Mouse (Mus musculus) adrenal gland, postnatal 10 days (tissue): ENCODE measurements around the gene Hadhb. TPM values are rescaled to one million over a fixed set of nuclear protein-coding genes. Genes with fewer than 3 reads are reported as not detected.

Source experiments
- DNase-seq: peaks from one replicate; pipeline ENCODE4 v3.0.0; 2021; ENCODE audit warnings: mixed read lengths
- total RNA-seq, 2 experiments: library from RNA; stranded (reverse); gene quantifications; 2 replicates each; pipeline ENCODE4 v1.2.3; 2021

The Hadhb gene
- total RNA-seq, 2 experiments from 2014 or later = 1,471 to 1,600 TPM

- no peak for DNase-seq
These were observed 27.0 kb upstream of the Hadhb start for GRCm38 (mm10) chr5:30127921-30128597.

- no peak for DNase-seq
These were observed 26.4 kb upstream of the Hadhb start for GRCm38 (mm10) chr5:30128680-30129079.

GRCm38 (mm10) chr5:30131246-30131645, 23.8 kb upstream of the Hadhb start:
- no peak for DNase-seq

GRCm38 (mm10) chr5:30132173-30132572, 22.9 kb upstream of the Hadhb start:
- no peak for DNase-seq

- peak; percentile 62 for DNase-seq
These were observed 19.3 kb upstream of the Hadhb start for GRCm38 (mm10) chr5:30135711-30136231.

GRCm38 (mm10) chr5:30137271-30137670, 17.8 kb upstream of the Hadhb start:
- no peak for DNase-seq

GRCm38 (mm10) chr5:30138193-30138592, 16.9 kb upstream of the Hadhb start:
- no peak for DNase-seq

- DNase-seq = peak; percentile 47
These were observed 8.5 kb upstream of the Hadhb start for GRCm38 (mm10) chr5:30146526-30146925.

- no peak for DNase-seq
These were observed 6.7 kb upstream of the Hadhb start for GRCm38 (mm10) chr5:30148133-30148920.

- DNase-seq = peak; percentile 57
These were observed 3.0 kb upstream of the Hadhb start for GRCm38 (mm10) chr5:30152007-30152406.

- no peak for DNase-seq
These were observed 2.6 kb upstream of the Hadhb start for GRCm38 (mm10) chr5:30152413-30152812.

- no peak for DNase-seq
These were observed 1.8 kb upstream of the Hadhb start for GRCm38 (mm10) chr5:30153222-30153621.

GRCm38 (mm10) chr5:30154013-30154412, 1.0 kb upstream of the Hadhb start:
- DNase-seq = no peak

- DNase-seq = no peak
These were observed 346 bp downstream of the Hadhb start for GRCm38 (mm10) chr5:30155395-30155792.

GRCm38 (mm10) chr5:30155821-30156629, 977 bp downstream of the Hadhb start:
- DNase-seq = no peak

GRCm38 (mm10) chr5:30159601-30160000, 4.6 kb downstream of the Hadhb start:
- no peak for DNase-seq

GRCm38 (mm10) chr5:30161836-30162235, 6.8 kb downstream of the Hadhb start:
- no peak for DNase-seq

GRCm38 (mm10) chr5:30162339-30162738, 7.3 kb downstream of the Hadhb start:
- no peak for DNase-seq

GRCm38 (mm10) chr5:30165234-30165946, 10.3 kb downstream of the Hadhb start:
- DNase-seq = no peak

- DNase-seq = no peak
These were observed 15.4 kb downstream of the Hadhb start for GRCm38 (mm10) chr5:30170303-30170940.

GRCm38 (mm10) chr5:30172115-30172514, 17.1 kb downstream of the Hadhb start:
- DNase-seq = no peak
